Mouse (Mus musculus) thymus, postnatal 4 days (tissue): ENCODE data around the gene Zfp512b.

Experiments
- DNase-seq: peaks from one replicate; pipeline ENCODE4 v3.0.0; 2021

The Zfp512b gene

GRCm38 (mm10) chr2:181592231-181593041 lies at the start of gene Zfp512b:
Zfp512b (minus strand) TSS chr2:181592803.
- DNase-seq: peak; percentile 78

- no peak for DNase-seq
Observed at GRCm38 (mm10) chr2:181635865-181636264, 43.3 kb upstream of the Zfp512b start.

- DNase-seq: no peak
Observed at GRCm38 (mm10) chr2:181632624-181633023, 40.0 kb upstream of the Zfp512b start.

- no peak for DNase-seq
Observed at GRCm38 (mm10) chr2:181628471-181628870, 35.9 kb upstream of the Zfp512b start.

- peak; percentile 50 for DNase-seq
Observed at GRCm38 (mm10) chr2:181623401-181623800, 30.8 kb upstream of the Zfp512b start.

- DNase-seq: no peak
Observed at GRCm38 (mm10) chr2:181618761-181619495, 26.3 kb upstream of the Zfp512b start.

- DNase-seq: no peak
Observed at GRCm38 (mm10) chr2:181602367-181602766, 9.8 kb upstream of the Zfp512b start.

GRCm38 (mm10) chr2:181601751-181602145 lies 9.1 kb upstream of the Zfp512b start:
- DNase-seq: no peak

GRCm38 (mm10) chr2:181600828-181601750 lies 8.5 kb upstream of the Zfp512b start:
- peak; percentile 98 for DNase-seq

- peak; percentile 10 for DNase-seq
Observed at GRCm38 (mm10) chr2:181600226-181600758, 7.7 kb upstream of the Zfp512b start.

GRCm38 (mm10) chr2:181598454-181599351 lies 6.1 kb upstream of the Zfp512b start, which contains the start of gene Samd10:
Samd10 (minus strand) TSS chr2:181599212.
- DNase-seq: peak; percentile 82

- DNase-seq: no peak
Observed at GRCm38 (mm10) chr2:181597378-181598061, 4.9 kb upstream of the Zfp512b start.

- DNase-seq: no peak
Observed at GRCm38 (mm10) chr2:181596221-181596960, 3.8 kb upstream of the Zfp512b start.

- DNase-seq: peak; percentile 58
Observed at GRCm38 (mm10) chr2:181594946-181595696, 2.5 kb upstream of the Zfp512b start.

GRCm38 (mm10) chr2:181593937-181594336 lies 1.3 kb upstream of the Zfp512b start:
- DNase-seq: no peak

GRCm38 (mm10) chr2:181593042-181593421 lies 429 bp upstream of the Zfp512b start:
- no peak for DNase-seq

GRCm38 (mm10) chr2:181591528-181592085 lies 996 bp downstream of the Zfp512b start, which contains the start of gene Prpf6:
Prpf6 (plus strand) TSS chr2:181591868.
- peak; percentile 70 for DNase-seq

GRCm38 (mm10) chr2:181590471-181590870 lies 2.1 kb downstream of the Zfp512b start:
- no peak for DNase-seq

- DNase-seq: no peak
Observed at GRCm38 (mm10) chr2:181589732-181590105, 2.9 kb downstream of the Zfp512b start.
